Mouse (Mus musculus): ENCODE data around the gene Foxj3.

DNA sequence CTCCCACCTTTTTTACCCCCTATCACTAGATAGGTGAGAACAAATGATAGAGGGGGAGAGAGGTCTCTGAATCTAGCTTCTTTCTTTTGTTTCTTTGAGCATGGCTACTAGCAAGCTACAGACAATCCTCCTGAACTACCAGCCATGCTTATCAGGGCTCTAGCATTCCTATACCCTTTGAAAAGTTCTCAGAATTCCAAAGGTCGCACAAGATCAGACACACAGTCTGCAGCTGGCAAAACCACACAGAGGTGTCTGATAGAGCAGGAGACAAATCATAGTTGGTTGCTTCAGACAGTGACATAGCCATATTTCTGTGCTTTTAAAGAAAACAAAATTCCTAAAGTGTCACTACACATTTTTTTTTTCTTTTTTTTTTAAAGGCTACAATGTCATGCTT is 62.8 kb downstream of the Foxj3 start:
- TF ChIP-seq CTCF (IDR thresholded peaks at IDR 0.05; ENCODE audit: control insufficient read depth, insufficient read depth, insufficient read length) (no peak), MYOG (IDR thresholded peaks at IDR 0.05; ENCODE audit: control insufficient read depth, extremely low read depth, insufficient read length) (no peak), MAX (IDR thresholded peaks at IDR 0.05) (no peak), USF1 (IDR thresholded peaks at IDR 0.05; ENCODE audit: low read depth) (no peak)

All from C2C12 (cell line).